Mouse (Mus musculus) hindbrain, postnatal 0 days (tissue): ENCODE measurements around the gene Zfp58. TPM values are rescaled to one million over a fixed set of nuclear protein-coding genes. Genes with fewer than 3 reads are reported as not detected.
A peak's percentile ranks its signal among the peaks of the same experiment; 100 is the strongest.

ENCODE experiments used
- ATAC-seq: fragments of 200-750 bp; cut with Nextera tagmentation; 2 replicates; pipeline ENCODE4 v1.8.0; 2017; ENCODE audit warnings: mild to moderate bottlenecking, moderate TSS enrichment, moderate library complexity
- DNase-seq: peaks from one replicate; pipeline ENCODE4 v3.0.0-alpha.2; 2015; ENCODE audit warnings: low spot score
- H3K27ac ChIP-seq: fragments of 300-500 bp; sonication (generic); 2 replicates; pipeline ENCODE4 v1.5.1; 2014; ENCODE audit warnings: mild to moderate bottlenecking
- H3K27me3 ChIP-seq: fragments of 300-500 bp; sonication (generic); 2 replicates; pipeline ENCODE4 v1.6.1; 2014; ENCODE audit warnings: low read length, mixed read lengths; ENCODE audit not compliant: insufficient read depth
- H3K36me3 ChIP-seq: fragments of 300-500 bp; sonication (generic); 2 replicates; pipeline ENCODE4 v1.6.1; 2014; ENCODE audit warnings: low read length, mixed read lengths; ENCODE audit not compliant: insufficient read depth
- H3K4me1 ChIP-seq: fragments of 300-500 bp; sonication (generic); 2 replicates; pipeline ENCODE4 v1.6.1; 2014; ENCODE audit warnings: antibody characterized with exemption, low read length, mixed read lengths; ENCODE audit not compliant: insufficient read depth
- H3K4me2 ChIP-seq: fragments of 300-500 bp; sonication (generic); 2 replicates; pipeline ENCODE4 v1.6.1; 2014; ENCODE audit warnings: low read depth, mild to moderate bottlenecking, low read length, moderate library complexity, mixed read lengths
- H3K4me3 ChIP-seq: fragments of 300-500 bp; sonication (generic); 2 replicates; pipeline ENCODE4 v1.5.1; 2014; ENCODE audit warnings: low read length
- H3K9ac ChIP-seq: fragments of 300-500 bp; sonication (generic); replicated peaks from 2 replicates; pipeline ENCODE4 v1.6.1; 2014; ENCODE audit warnings: mild to moderate bottlenecking, low read length, moderate library complexity, mixed read lengths
- H3K9me3 ChIP-seq: fragments of 300-500 bp; sonication (generic); 2 replicates; pipeline ENCODE4 v1.6.1; 2016; ENCODE audit warnings: low read length, mixed read lengths
- CTCF ChIP-seq: IDR thresholded peaks from 2 replicates; pipeline ENCODE4 v1.5.1; 2016; ENCODE audit warnings: antibody characterized with exemption, control low read depth, low read depth
- WGBS: fragments of 180-500 bp; shearing (Covaris S2); extraction: QIAGEN DNeasy Blood & Tissue Kit; methylation state at CpG from one replicate; pipeline ENCODE4 v1.1.7; 2014; 5-methylcytosine and 5-hydroxymethylcytosine counted together
- polyA plus RNA-seq: library from polyadenylated mRNA; unstranded; fragments of >200 nt; fragmentation: Nextera tagmentation; extraction: Ambion mirVana; gene quantifications from 2 replicates; pipeline ENCODE4 v1.2.1, GENCODE M21; 2015
- total RNA-seq: library from RNA; depleted of rRNA; stranded (reverse); fragments of >200 nt; gene quantifications from 2 replicates; pipeline ENCODE4 v1.2.3, GENCODE M21; 2014; rRNA removed

The Zfp58 gene
- total and polyA plus RNA-seq, 2 experiments from 2014 or later: 3.6 to 3.7 TPM

DNA sequence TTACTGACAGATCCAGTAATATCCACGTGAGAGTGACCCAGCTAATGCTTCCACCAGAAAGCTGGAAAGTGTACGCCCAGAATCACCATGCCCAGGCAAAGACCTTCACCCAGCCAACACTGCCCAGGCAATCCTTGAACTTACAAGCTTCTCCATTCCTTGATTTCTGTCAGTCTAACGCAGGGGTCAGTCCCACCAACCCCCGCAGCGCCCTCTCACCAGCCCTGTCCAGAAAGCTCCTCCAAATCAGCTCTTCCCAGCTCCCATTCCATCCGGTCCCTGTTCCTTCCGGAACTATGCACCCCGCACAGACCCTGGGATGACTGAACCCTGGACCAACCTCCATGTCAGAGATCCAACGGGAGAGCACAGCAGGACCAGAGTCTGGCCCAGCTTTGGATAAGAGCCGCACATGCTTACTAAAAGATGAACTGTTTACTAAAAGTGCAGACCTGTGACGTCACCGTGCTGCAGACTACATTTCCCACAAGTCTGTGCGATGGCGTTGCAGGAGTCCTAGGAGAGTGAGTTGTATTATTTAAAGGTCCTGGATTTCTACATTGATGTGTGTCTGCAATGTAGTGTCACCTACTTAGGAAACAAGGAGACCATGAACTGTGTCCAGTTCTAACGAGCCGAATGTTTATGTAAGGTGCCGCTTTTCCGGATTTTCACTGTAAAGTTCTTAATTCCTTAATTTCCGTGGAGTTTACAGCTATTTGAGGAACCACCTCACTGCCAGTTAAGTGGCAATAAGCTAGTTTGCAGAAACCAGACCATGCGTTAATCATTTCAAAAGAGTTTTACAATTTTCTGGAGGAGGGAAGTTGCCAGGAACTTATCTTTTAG, 49.0 kb downstream of the Zfp58 start, which contains the start of gene Zfp874a:
Zfp874a (minus strand) TSS at position 453 of the 849 bp plus-strand sequence.
- H3K9me3 ChIP-seq: no peaks in the 10 kb centered on the region
- H3K27ac ChIP-seq: peak within 1 kb of the TSS; percentile 20; the same call in 1 of the 2 replicates
- no peak for TF ChIP-seq CTCF
- ATAC-seq: peak; percentile 97
- peaks cover 7% of the 10 kb centered on the region; the same call in 1 of the 2 replicates for H3K36me3 ChIP-seq
- H3K4me1 ChIP-seq: no peaks in the 10 kb centered on the region
- WGBS: under 1% methylated on average over 20 of the region's 20 CpGs
- peak within 1 kb of the TSS; percentile 51 for H3K9ac ChIP-seq
- peak within 1 kb of the TSS; percentile 55 for H3K4me3 ChIP-seq
- H3K27me3 ChIP-seq: no peaks in the 10 kb centered on the region
- DNase-seq: peak; percentile 93
- peak within 1 kb of the TSS; percentile 73 for H3K4me2 ChIP-seq

Other genes starting within 250 kb of the Zfp58 start
- gene Zfp458, start 222.1 kb downstream of the Zfp58 start, total RNA-seq: 5.2 and 11.1 TPM in 2 replicates
- gene Zfp458, start 222.1 kb downstream of the Zfp58 start, polyA plus RNA-seq: 3.2 and 4.3 TPM in 2 replicates
- gene Zfp457, start 194.1 kb downstream of the Zfp58 start, total RNA-seq: 1.6 and 3.7 TPM in 2 replicates
- gene Zfp457, start 194.1 kb downstream of the Zfp58 start, polyA plus RNA-seq: 0.73 and 0.81 TPM in 2 replicates
- 2.5 and 4.1 TPM in 2 replicates for gene Zfp595, start 168.0 kb downstream of the Zfp58 start, total RNA-seq
- gene Zfp595, start 168.0 kb downstream of the Zfp58 start, polyA plus RNA-seq: 0.66 and 0.84 TPM in 2 replicates
- not detected in 2 replicates for gene Gm28044, start 140.0 kb downstream of the Zfp58 start, total RNA-seq
- gene Gm28044, start 140.0 kb downstream of the Zfp58 start, polyA plus RNA-seq: 0.51 TPM in 1 of 2 replicates, not detected in the other
- gene Zfp953, start 139.9 kb downstream of the Zfp58 start, total RNA-seq: 0.43 and 0.84 TPM in 2 replicates
- gene Zfp953, start 139.9 kb downstream of the Zfp58 start, polyA plus RNA-seq: 0.23 and 0.24 TPM in 2 replicates
- gene Gm28041, start 124.8 kb downstream of the Zfp58 start, total RNA-seq: not detected in 2 replicates
- gene Gm28041, start 124.8 kb downstream of the Zfp58 start, polyA plus RNA-seq: not detected in 2 replicates
- gene Zfp456, start 124.7 kb downstream of the Zfp58 start, total RNA-seq: 0.14 and 0.37 TPM in 2 replicates
- gene Zfp456, start 124.7 kb downstream of the Zfp58 start, polyA plus RNA-seq: 0.24 and 0.33 TPM in 2 replicates
- 1.3 and 2.9 TPM in 2 replicates for gene Zfp429, start 100.7 kb downstream of the Zfp58 start, total RNA-seq
- 1.0 and 2.1 TPM in 2 replicates for gene Zfp429, start 100.7 kb downstream of the Zfp58 start, polyA plus RNA-seq
- 0.78 and 3.0 TPM in 2 replicates for gene Zfp459, start 79.1 kb downstream of the Zfp58 start, total RNA-seq
- gene Zfp459, start 79.1 kb downstream of the Zfp58 start, polyA plus RNA-seq: 0.63 and 1.6 TPM in 2 replicates
- 4.0 and 12.6 TPM in 2 replicates for gene Zfp874a, start 48.9 kb downstream of the Zfp58 start, total RNA-seq
- 3.5 and 3.9 TPM in 2 replicates for gene Zfp874a, start 48.9 kb downstream of the Zfp58 start, polyA plus RNA-seq
- 9.7 and 12.7 TPM in 2 replicates for gene Zfp874b, start 16.3 kb downstream of the Zfp58 start, total RNA-seq
- gene Zfp874b, start 16.3 kb downstream of the Zfp58 start, polyA plus RNA-seq: 2.0 and 2.4 TPM in 2 replicates
- not detected in 2 replicates for gene Gm26965, start 25.6 kb upstream of the Zfp58 start, total RNA-seq
- 0.45 TPM in 1 of 2 replicates, not detected in the other for gene Gm26965, start 25.6 kb upstream of the Zfp58 start, polyA plus RNA-seq
- 22.8 and 23.4 TPM in 2 replicates for gene Zfp87, start 25.6 kb upstream of the Zfp58 start, total RNA-seq
- gene Zfp87, start 25.6 kb upstream of the Zfp58 start, polyA plus RNA-seq: 27.0 and 33.3 TPM in 2 replicates
- gene Zfp748, start 53.3 kb upstream of the Zfp58 start, total RNA-seq: 14.3 and 23.1 TPM in 2 replicates
- 7.6 and 7.8 TPM in 2 replicates for gene Zfp748, start 53.3 kb upstream of the Zfp58 start, polyA plus RNA-seq
- gene Zfp729b, start 109.2 kb upstream of the Zfp58 start, total RNA-seq: 4.1 and 5.2 TPM in 2 replicates
- 3.1 and 3.3 TPM in 2 replicates for gene Zfp729b, start 109.2 kb upstream of the Zfp58 start, polyA plus RNA-seq
- not detected in 2 replicates for gene Gm49345, start 137.2 kb upstream of the Zfp58 start, total RNA-seq
- 1.7 and 2.0 TPM in 2 replicates for gene Gm49345, start 137.2 kb upstream of the Zfp58 start, polyA plus RNA-seq
- gene Zfp729a, start 137.2 kb upstream of the Zfp58 start, total RNA-seq: 3.9 and 4.0 TPM in 2 replicates
- gene Zfp729a, start 137.2 kb upstream of the Zfp58 start, polyA plus RNA-seq: 1.9 and 3.3 TPM in 2 replicates
- gene Zfp738, start 186.5 kb upstream of the Zfp58 start, total RNA-seq: 8.2 and 18.6 TPM in 2 replicates
- 9.7 and 10.3 TPM in 2 replicates for gene Zfp738, start 186.5 kb upstream of the Zfp58 start, polyA plus RNA-seq
- gene Zfp65, start 228.6 kb upstream of the Zfp58 start, total RNA-seq: 8.5 and 10.0 TPM in 2 replicates
- 4.2 and 5.1 TPM in 2 replicates for gene Zfp65, start 228.6 kb upstream of the Zfp58 start, polyA plus RNA-seq